Mouse (Mus musculus): Measurements from ENCODE around the gene Aes.
A peak's percentile ranks its signal among the peaks of the same experiment; 100 is the strongest.

Aes gene

DNA sequence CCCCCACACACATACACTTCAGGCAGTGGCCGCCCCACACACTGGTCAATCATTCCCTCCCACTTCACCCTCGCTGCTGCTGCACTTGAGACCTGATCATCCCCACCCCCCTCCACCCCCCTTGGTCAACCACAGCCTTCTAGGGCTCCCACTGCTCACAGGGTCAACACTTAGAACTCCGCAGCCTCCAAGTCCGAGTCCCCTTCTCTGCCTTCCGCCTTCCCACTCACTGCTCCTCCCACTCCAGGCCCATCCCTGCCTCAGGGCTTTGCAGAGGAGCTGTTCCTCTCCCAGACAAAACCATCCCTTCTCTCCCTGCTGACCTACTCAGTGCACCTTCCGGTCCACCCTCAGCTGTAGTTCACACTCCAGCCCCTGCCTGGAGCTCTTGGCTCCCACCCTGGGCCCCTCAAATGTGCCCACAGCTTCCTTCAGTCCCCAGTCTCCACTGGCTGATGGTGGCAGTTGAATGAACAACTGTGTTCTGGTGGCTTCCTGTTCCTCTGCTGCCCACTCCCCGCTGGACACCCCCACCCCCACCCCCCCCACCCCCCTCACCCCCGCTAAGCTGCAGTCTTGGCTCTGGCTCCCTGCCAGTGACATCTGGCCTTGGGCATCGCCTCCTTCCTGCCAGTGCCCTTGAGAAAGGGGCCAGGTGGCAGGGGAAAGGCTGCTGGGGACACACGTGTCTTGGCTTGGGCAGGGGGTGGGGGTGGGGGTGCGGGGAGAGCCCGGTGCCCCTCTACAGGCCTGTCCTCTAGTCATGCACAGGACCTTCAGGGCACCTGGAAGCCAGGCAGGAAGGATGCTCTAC lies 38.1 kb downstream of the Aes start:
- no peak for DNase-seq (ENCODE audit: low spot score)

- no peak for DNase-seq (ENCODE audit: low spot score)
Measured at GRCm38 (mm10) chr10:81598342-81598741, 39.1 kb downstream of the Aes start.

DNA sequence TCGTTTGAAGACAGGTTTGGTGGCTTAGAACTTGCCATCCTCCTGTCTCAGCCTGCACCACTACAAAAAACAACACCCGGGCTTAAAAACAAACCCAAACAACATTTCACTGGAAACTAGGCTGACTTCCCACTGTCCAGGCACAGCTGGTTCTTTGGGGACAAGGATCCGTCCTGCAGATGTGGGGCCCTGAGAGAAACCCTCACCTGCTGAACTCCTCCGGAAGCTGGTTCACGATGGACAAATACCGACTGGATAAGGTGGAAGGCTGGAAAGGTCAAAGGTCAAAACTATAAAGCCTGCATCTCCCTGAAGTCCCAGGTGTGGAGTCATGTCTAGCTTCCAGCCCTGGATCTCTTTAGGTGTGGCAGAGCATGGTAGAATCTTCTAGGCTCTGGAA lies 39.6 kb downstream of the Aes start:
- DNase-seq (ENCODE audit: low spot score) = no peak

GRCm38 (mm10) chr10:81599630-81600029 lies 40.3 kb downstream of the Aes start:
- DNase-seq (ENCODE audit: low spot score) = no peak

GRCm38 (mm10) chr10:81600096-81600495 lies 40.8 kb downstream of the Aes start:
- no peak for DNase-seq (ENCODE audit: low spot score)

DNA sequence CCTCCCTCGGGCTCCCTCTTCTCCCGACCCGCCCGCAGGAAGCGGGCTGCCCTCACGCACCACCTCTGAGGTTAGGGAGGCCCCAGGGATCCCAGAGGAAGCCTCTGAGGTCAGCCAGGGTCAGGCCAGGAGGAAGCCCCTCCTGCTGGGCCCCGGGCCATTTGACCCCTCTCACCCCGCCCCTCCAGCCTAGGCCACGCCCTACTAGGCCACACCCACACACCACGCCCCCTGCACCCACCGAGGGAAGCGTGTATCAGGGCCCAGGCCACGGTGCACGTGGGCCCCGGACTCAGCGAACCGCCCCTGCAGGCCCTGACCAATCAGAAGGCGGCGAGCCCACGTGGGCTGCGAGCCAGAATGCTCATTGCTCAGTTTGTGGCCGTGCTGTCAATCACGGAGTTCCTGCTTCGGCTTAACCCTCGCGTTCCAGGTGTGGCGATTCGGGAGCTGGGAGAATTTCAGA lies 41.5 kb downstream of the Aes start, which contains the start of gene Tle6:
Gene Tle6 (minus strand): TSS at position 336 of the 466 bp plus-strand sequence.
- peak; percentile 83 for DNase-seq (ENCODE audit: low spot score)

DNA sequence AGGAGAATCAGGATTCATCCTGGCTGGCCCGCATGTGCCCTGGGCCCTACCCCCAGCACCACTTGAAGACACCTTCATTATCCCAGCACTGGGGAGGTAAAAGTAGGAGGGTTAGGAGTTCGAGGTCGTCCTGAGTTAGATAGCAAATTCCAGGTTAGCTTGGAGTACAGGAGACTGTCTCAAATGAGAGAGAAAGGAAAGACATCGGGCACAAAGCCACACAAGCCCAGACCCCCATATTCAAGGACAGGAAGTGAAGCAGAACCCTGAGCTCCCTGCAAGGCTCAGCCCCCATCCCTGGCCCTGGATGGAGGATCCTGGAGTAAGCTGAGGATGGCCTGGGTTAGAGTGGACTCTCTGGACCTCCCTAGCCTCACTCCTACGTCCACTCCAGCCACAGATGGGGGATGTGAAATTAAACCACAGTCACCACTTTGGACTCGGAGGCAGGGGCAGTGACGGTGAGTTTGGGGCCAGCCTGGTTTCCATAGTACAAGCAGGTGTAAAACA lies 42.2 kb downstream of the Aes start:
- no peak for DNase-seq (ENCODE audit: low spot score)

GRCm38 (mm10) chr10:81602741-81603151 lies 43.5 kb downstream of the Aes start:
- no peak for DNase-seq (ENCODE audit: low spot score)

DNA sequence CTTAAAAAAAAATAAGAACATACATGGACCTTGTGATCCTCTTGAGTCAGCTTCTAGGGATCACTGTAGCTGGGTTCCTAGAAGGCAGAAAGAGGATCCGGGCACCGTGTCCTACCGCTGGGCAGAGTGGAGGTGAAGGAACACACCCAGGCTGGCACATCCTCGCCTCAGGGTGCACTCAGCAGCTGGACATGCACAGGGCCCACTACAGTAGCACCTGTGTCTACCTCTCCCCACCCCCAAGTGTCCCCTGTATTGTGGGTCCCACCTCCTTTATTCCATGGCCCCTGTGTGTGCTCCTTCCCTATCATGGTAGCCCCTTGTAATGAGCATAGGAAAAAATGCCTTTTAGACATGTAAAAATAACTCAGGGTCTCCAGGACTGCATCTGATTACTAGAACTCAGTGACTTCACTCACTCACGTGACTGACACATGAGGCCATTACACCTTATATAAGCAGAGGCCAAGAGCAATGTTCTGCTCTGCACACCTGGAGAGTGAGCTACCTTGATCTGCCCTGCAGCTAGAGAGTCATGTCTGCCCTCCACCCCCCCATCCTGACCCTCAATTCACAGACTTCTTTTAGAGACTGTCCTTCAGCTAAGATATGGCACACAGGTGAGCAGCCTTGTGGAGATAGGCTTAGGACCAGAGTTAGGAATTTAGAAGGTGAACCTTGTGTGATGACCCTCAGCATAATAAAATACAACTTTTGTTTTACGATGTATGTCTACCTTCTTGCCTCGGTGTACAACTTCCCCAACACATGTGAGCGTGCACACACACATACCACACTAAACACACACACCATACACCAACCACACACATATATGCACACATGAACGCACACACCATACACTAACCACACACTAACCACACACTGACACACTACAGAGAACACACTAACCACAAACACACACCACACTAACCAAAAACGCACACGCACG lies 45.0 kb downstream of the Aes start:
- DNase-seq (ENCODE audit: low spot score) = no peak

GRCm38 (mm10) chr10:81604968-81605665 lies 45.8 kb downstream of the Aes start:
- DNase-seq (ENCODE audit: low spot score) = no peak

- DNase-seq (ENCODE audit: low spot score) = no peak
Measured at GRCm38 (mm10) chr10:81605666-81605973, 46.3 kb downstream of the Aes start.

GRCm38 (mm10) chr10:81605974-81606751 lies 46.9 kb downstream of the Aes start, which contains the start of gene BC025920:
BC025920 (plus strand) TSS chr10:81606270.
- peak; percentile 96 for DNase-seq (ENCODE audit: low spot score)

GRCm38 (mm10) chr10:81608308-81608707 lies 49.0 kb downstream of the Aes start:
- DNase-seq (ENCODE audit: low spot score) = no peak

- no peak for DNase-seq (ENCODE audit: low spot score)
Measured at GRCm38 (mm10) chr10:81612779-81613178, 53.5 kb downstream of the Aes start.

DNA sequence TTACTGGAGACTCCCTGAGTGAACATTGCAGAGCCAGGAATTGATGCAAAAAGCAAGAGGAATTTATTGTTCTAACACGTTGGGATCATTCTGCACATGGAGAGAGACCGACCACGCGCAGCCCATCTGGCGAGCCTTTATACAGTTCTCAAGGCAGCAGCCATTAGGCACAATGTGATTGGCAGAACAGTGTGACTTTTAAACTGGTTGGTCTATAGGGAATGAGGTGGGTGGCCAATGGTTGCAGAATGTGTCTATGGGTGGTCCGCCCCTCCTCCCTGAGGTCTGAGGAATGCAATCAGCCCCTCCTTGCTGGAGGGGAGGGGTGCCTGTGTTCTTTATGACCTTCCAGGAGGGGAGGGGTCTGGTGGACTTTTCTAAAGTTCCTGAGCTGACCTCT lies 56.2 kb downstream of the Aes start:
- DNase-seq (ENCODE audit: low spot score) = no peak
